Mouse (Mus musculus) liver, embryonic 12.5 days (tissue): ENCODE results near the gene AA467197. TPM values are rescaled to one million over a fixed set of nuclear protein-coding genes. Genes with fewer than 3 reads are reported as not detected.

Experiments used
- ATAC-seq: fragments of 200-750 bp; cut with Nextera tagmentation; 2 replicates; pipeline ENCODE4 v1.8.0; 2017; ENCODE audit warnings: moderate number of reproducible peaks, mild to moderate bottlenecking, moderate library complexity
- H3K27ac ChIP-seq: fragments of 300-500 bp; sonication (generic); 2 replicates; pipeline ENCODE4 v1.5.1; 2016; ENCODE audit warnings: mild to moderate bottlenecking
- H3K27me3 ChIP-seq: fragments of 300-500 bp; sonication (generic); replicated peaks from 2 replicates; pipeline ENCODE4 v1.6.1; 2016; ENCODE audit warnings: mild to moderate bottlenecking, moderate library complexity
- H3K36me3 ChIP-seq: fragments of 300-500 bp; sonication (generic); 2 replicates; pipeline ENCODE4 v1.6.1; 2016; ENCODE audit warnings: mild to moderate bottlenecking, moderate library complexity
- H3K4me1 ChIP-seq: fragments of 300-500 bp; sonication (generic); 2 replicates; pipeline ENCODE4 v1.6.1; 2016
- H3K4me2 ChIP-seq: fragments of 300-500 bp; sonication (generic); 2 replicates; pipeline ENCODE4 v1.6.1; 2016; ENCODE audit warnings: mild to moderate bottlenecking, moderate library complexity
- H3K4me3 ChIP-seq: fragments of 300-500 bp; sonication (generic); 2 replicates; pipeline ENCODE4 v1.5.1; 2016; ENCODE audit warnings: mild to moderate bottlenecking, moderate library complexity
- H3K9ac ChIP-seq: fragments of 300-500 bp; sonication (generic); 2 replicates; pipeline ENCODE4 v1.6.1; 2016; ENCODE audit warnings: mild to moderate bottlenecking, moderate library complexity
- H3K9me3 ChIP-seq: fragments of 300-500 bp; sonication (generic); replicated peaks from 2 replicates; pipeline ENCODE4 v1.6.1; 2016; ENCODE audit warnings: mild to moderate bottlenecking, moderate library complexity
- WGBS: fragments of 180-500 bp; shearing (Covaris S2); methylation state at CpG from one replicate; pipeline ENCODE4 v1.1.7; 2016; ENCODE audit not compliant: insufficient replicate concordance; 5-methylcytosine and 5-hydroxymethylcytosine counted together
- microRNA counts: library from miRNA; unstranded; fragments of <30 nt; microRNA quantifications from one replicate; lab custom pipeline; 2017
- microRNA-seq: library from miRNA; unstranded; fragments of <30 nt; microRNA quantifications from one replicate; pipeline ENCODE4, GENCODE M21; 2017
- polyA plus RNA-seq: library from polyadenylated mRNA; unstranded; fragments of >200 nt; fragmentation: Nextera tagmentation; extraction: Ambion mirVana; gene quantifications from 2 replicates; pipeline ENCODE4 v1.2.1, GENCODE M21; 2016

The AA467197 gene
- polyA plus RNA-seq, 1 experiment from 2014 or later: 0.26 TPM

DNA sequence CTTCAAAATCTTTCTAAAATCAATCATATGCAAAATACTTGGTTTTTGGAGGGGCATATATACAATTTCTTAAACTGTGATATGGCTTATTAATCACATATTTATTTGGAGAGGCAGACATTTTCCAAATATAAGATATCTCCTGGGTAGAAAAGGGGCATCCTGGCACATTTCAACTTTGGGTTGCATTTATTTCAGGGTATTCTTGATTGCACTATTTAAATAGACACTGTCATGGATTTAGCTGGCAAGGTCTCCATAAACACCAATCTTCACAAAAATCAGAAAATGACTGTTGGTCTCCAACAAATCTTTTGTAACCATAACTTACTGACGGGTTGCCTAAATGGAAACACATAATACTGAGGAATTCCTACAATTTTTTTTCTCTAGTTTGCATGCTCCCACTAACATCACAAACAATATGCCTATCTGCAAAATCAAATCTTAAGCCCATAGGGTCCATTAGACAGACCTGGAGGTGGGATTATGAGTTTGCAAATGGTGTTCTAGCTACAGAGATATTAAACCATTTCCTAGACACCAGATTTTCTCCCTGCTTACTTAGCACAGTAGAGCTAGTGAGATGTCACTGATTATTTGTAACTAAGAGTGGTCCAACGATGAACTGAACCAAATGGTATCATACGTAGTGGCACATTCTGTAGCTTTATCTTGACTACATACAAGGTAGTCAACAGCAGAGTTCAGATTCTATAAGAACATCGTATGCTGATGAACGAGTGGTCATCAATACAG lies 44.8 kb downstream of the AA467197 start:
- 69% methylated on average over 5 of the region's 5 CpGs for WGBS
- H3K27me3 ChIP-seq: no peaks in the 10 kb centered on the region
- no peak overlapping the region for H3K27ac ChIP-seq
- no peaks in the 10 kb centered on the region for H3K4me1 ChIP-seq
- H3K9ac ChIP-seq: no peak overlapping the region
- H3K36me3 ChIP-seq: no peaks in the 10 kb centered on the region
- peaks cover 10% of the 10 kb centered on the region for H3K9me3 ChIP-seq
- H3K4me2 ChIP-seq: no peak overlapping the region
- H3K4me3 ChIP-seq: no peak overlapping the region
- peak; percentile 51; the same call in 1 of the 2 replicates for ATAC-seq

DNA sequence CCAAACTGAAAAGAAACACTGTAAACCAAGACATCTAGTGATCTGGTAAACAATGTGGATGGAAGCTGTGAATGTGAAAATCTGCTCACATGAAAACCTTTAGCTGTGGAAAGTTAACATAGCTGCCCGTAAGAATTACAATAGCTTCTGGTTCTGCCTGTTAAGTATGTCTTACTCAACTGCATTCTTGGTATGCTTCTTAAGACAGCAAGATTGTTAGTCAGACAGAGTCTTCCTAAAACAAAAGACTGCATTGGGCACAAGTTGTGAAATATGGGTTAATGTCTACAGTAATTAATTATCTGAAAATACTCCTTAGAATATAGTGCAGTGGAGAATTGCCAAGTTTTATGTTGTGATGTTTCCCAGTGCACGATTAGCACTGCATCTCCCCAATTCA lies 45.7 kb downstream of the AA467197 start:
- H3K9ac ChIP-seq: no peak overlapping the region
- peaks cover 10% of the 10 kb centered on the region for H3K9me3 ChIP-seq
- no peaks in the 10 kb centered on the region for H3K36me3 ChIP-seq
- no peak for ATAC-seq
- WGBS: 69% methylated on average over 2 of the region's 2 CpGs
- no peak overlapping the region for H3K27ac ChIP-seq
- H3K4me2 ChIP-seq: no peak overlapping the region
- H3K4me1 ChIP-seq: no peaks in the 10 kb centered on the region
- H3K4me3 ChIP-seq: no peak overlapping the region
- H3K27me3 ChIP-seq: no peaks in the 10 kb centered on the region

DNA sequence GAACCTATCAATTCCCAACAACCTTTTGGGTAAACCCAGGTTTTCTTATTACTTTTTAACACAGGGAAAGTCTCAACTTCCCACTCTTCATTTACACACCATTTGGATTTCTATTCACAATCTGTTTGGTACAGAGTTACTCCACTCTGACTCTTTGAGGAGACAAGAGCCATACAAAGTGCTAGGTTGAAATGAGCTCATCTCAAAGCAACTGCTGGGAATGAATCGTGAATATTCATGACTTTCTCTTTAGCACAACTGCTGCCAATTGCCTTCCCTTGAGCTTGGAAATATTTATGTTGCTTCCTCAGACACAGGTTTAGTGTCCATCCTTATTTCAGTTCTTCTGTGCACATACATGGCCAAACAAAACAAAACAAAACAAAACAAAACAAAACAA lies 46.9 kb downstream of the AA467197 start:
- no peaks in the 10 kb centered on the region for H3K36me3 ChIP-seq
- peaks cover 10% of the 10 kb centered on the region for H3K9me3 ChIP-seq
- no peaks in the 10 kb centered on the region for H3K4me1 ChIP-seq
- WGBS: 62% methylated on average over 1 of the region's 1 CpGs
- no peaks in the 10 kb centered on the region for H3K27me3 ChIP-seq
- no peak overlapping the region for H3K4me2 ChIP-seq
- no peak for ATAC-seq
- H3K27ac ChIP-seq: no peak overlapping the region
- H3K9ac ChIP-seq: no peak overlapping the region
- H3K4me3 ChIP-seq: no peak overlapping the region

DNA sequence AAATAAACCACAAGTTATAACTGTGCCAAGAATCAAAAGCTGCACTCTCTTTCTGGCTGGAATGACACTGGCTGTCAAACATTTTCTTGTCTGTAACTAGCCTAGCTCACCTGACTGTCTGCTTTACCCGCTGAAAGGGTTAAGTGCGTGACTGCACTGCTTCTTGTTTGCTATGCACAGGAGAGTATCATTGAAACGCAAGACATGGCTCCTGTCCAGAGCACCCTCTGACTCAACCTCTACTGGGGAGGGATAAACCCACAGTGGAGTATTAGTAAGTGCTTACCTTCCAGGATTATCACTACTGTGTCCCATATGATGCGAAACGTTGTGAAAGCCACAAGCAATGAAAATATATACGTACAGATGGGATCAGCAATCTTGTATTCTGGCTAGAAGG lies 49.9 kb downstream of the AA467197 start:
- 62% methylated on average over 6 of the region's 6 CpGs for WGBS
- Histone ChIP-seq H3K27me3 (no peaks in the 10 kb centered on the region), H3K4me3 (no peak overlapping the region), H3K9ac (no peak overlapping the region), H3K36me3 (no peaks in the 10 kb centered on the region), H3K4me1 (no peaks in the 10 kb centered on the region), H3K27ac (no peak overlapping the region), H3K9me3 (peaks cover 6% of the 10 kb centered on the region), H3K4me2 (no peak overlapping the region)
- ATAC-seq: no peak

MicroRNA genes within 50 kb of the gene (microRNA counts, 519-probe panel; counts per million panel counts)
- 582 counts per million, percentile 70 among the panel's probes with 10 or more counts for microRNA mmu-miR-147 (lab: Ali Mortazavi, UCI)

Small RNAs within 50 kb of the gene (microRNA-seq; reads per million reads assigned to microRNA genes)
- 6.3 reads per million, percentile 12 among the genes with 10 or more reads in this experiment for gene Mir147

Other genes starting within 250 kb of the AA467197 start
- 0.31 and 0.35 TPM in 2 replicates for gene Slc28a2, start 210.5 kb upstream of the AA467197 start, polyA plus RNA-seq
- not detected in 2 replicates for gene Gm14085, start 152.0 kb upstream of the AA467197 start, polyA plus RNA-seq
- 19.3 and 19.9 TPM in 2 replicates for gene Gatm, start 25.7 kb upstream of the AA467197 start, polyA plus RNA-seq
- gene Slc30a4, start 65.7 kb downstream of the AA467197 start, polyA plus RNA-seq: 1.8 and 2.4 TPM in 2 replicates
- 23.2 and 24.2 TPM in 2 replicates for gene Bloc1s6, start 101.5 kb downstream of the AA467197 start, polyA plus RNA-seq
- gene Sqor, start 128.3 kb downstream of the AA467197 start, polyA plus RNA-seq: 2.8 and 3.9 TPM in 2 replicates